Mouse (Mus musculus) heart, postnatal 0 days (tissue): ENCODE data around the gene Taf9b.
"Not testable (repeated sequence)": the region's sequence is repeated elsewhere in the genome, so short reads cannot be mapped to it uniquely, and the experiment has no call there.

Experiments
- CTCF ChIP-seq: IDR thresholded peaks from 2 replicates; pipeline ENCODE4 v1.5.1; 2016; ENCODE audit warnings: antibody characterized with exemption, control low read depth, low read depth
- EP300 ChIP-seq: IDR thresholded peaks from 2 replicates; pipeline ENCODE4 v1.6.1; 2016; ENCODE audit warnings: antibody characterized with exemption, low read depth

- TF ChIP-seq EP300, CTCF: not testable (repeated sequence)
Observed at GRCm38 (mm10) chrX:106194361-106194760, 26.6 kb downstream of the Taf9b start.
